Mouse (Mus musculus): ENCODE measurements at regions not wholly inside any gene's neighbourhood (a gene's known extent, or its start where the extent isn't known, plus 50 kb on each side); places are given as distances from the start of the nearest gene placed in this dataset.

DNA sequence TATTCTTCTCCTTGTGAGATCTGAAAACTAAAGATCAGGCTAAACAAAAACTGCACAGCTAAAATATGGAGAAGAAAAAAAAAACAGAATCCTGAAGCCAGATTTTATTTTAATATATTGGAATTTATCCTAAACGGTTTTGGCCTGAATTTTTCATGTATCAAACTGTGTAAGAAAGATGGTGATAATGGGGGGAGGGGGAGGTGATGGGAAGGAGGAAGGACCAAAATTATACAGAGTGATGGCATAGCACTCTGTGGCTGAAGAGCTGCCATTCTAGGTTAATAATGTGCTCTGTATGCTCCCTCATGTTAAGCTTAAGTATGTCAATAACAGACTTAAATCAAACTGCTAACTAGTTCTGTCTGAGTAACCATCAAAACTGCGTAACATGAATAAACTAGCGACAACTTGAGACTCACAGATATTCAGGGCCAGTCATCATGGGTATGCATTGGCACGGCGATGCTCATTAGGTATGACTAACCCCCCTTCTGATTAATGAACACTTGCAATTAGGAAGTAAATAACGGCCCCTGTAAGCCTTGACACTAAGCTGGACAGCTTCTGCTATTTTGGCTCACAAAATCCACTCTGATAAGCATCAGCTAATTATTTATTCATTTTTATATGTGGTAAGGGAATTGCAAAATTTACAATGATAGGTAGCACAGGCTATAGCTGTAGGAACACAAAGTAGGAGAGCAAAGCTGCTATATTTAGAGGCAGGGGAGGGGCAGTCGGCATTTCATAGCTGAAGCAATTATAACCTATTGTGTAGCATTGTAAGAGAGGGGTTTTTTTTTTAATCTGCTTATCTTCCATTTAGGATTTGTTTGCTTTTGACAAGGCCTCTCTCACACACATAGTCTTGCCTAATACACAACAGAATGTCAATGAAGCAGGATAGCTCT, 150.9 kb upstream of the Kirrel3 start:
- no peaks in the 10 kb centered on the region for H3K36me3 ChIP-seq
- no peak overlapping the region for H3K4me2 ChIP-seq (replicated peaks)
- WGBS = 79% methylated on average over 7 of the region's 7 CpGs
- H3K4me1 ChIP-seq = no peaks in the 10 kb centered on the region
- no peak overlapping the region for H3K9ac ChIP-seq
- H3K27ac ChIP-seq = no peak overlapping the region
- no peak overlapping the region for H3K4me3 ChIP-seq
- no peaks in the 10 kb centered on the region for H3K9me3 ChIP-seq
- ATAC-seq (ENCODE audit: low FRiP score, low read depth) = no peak
- no peaks in the 10 kb centered on the region for H3K27me3 ChIP-seq

DNA sequence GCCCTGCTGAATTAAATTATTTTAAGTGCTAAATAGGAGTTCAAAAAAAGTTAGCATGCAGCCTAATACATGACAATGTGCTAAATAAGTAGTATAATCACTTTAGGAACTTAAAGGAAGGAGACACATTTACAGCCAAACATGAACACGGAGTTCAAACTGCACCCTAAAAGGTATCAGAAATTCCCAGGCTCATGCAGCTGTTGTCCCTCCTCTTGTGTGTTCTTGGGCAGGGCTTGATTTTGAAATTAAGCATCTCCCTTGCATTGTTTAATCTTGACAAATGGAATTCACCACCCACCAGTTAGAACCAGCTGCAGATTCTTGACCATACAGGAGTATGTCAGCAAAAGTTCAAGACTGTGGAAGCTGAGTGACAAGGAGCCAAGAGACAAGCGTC, 137.3 kb upstream of the Kirrel3 start:
- WGBS = 80% methylated on average over 2 of the region's 2 CpGs
- ATAC-seq (ENCODE audit: low FRiP score, low read depth) = no peak
- no peak overlapping the region for H3K4me3 ChIP-seq
- H3K27ac ChIP-seq = no peak overlapping the region
- H3K4me2 ChIP-seq (replicated peaks) = no peak overlapping the region
- no peaks in the 10 kb centered on the region for H3K27me3 ChIP-seq
- no peak overlapping the region for H3K9ac ChIP-seq
- no peaks in the 10 kb centered on the region for H3K4me1 ChIP-seq
- H3K9me3 ChIP-seq = no peaks in the 10 kb centered on the region
- no peaks in the 10 kb centered on the region for H3K36me3 ChIP-seq

DNA sequence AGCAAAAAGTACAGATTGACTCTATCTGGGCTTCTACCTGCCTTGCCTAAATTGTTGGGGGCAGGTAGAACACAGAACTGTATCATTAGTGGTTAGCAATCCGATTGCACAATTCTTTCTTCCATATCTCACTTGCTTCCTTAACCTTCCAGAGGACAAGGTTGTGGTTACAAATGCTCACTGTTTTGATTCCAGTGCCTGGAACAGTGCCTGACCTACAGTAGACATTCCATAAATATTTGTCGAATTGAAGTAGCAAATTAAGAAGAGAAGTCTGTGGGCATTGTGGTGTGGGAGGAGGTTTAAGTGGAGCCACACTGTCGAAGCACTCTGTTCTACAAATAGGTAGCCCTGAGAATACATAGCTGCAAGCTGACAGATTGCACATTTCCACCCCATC, 135.7 kb upstream of the Kirrel3 start:
- Histone ChIP-seq H3K4me1 (no peaks in the 10 kb centered on the region), H3K9ac (no peak overlapping the region), H3K9me3 (no peaks in the 10 kb centered on the region), H3K27ac (no peak overlapping the region), H3K27me3 (no peaks in the 10 kb centered on the region), H3K4me3 (no peak overlapping the region), H3K4me2 (replicated peaks) (no peak overlapping the region), H3K36me3 (no peaks in the 10 kb centered on the region)
- no peak for ATAC-seq (ENCODE audit: low FRiP score, low read depth)
- WGBS = 81% methylated on average over 3 of the region's 3 CpGs

DNA sequence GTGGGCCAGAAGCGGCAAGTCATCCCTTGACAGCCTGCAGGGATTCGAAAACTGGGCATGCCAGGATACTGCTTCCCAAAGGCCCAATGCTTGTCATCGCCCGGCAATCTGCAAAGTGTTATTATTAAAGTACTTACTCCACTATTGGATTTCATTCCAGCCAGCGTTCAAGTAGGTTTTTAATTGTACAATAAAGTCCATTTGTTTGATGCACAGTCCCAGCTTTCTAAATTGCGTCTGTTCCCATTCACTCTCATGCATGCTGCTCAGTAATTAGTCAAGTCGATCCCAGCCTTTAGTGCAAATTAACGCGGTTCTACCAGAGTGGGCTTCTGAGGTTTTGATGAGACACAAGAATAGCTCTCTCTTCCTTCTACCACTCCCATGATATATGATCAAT, 131.9 kb upstream of the Kirrel3 start:
- no peak for ATAC-seq (ENCODE audit: low FRiP score, low read depth)
- Histone ChIP-seq H3K4me1 (no peaks in the 10 kb centered on the region), H3K4me3 (no peak overlapping the region), H3K9ac (no peak overlapping the region), H3K27me3 (no peaks in the 10 kb centered on the region), H3K27ac (no peak overlapping the region), H3K9me3 (no peaks in the 10 kb centered on the region), H3K4me2 (replicated peaks) (no peak overlapping the region), H3K36me3 (no peaks in the 10 kb centered on the region)
- WGBS = 53% methylated on average over 9 of the region's 9 CpGs

DNA sequence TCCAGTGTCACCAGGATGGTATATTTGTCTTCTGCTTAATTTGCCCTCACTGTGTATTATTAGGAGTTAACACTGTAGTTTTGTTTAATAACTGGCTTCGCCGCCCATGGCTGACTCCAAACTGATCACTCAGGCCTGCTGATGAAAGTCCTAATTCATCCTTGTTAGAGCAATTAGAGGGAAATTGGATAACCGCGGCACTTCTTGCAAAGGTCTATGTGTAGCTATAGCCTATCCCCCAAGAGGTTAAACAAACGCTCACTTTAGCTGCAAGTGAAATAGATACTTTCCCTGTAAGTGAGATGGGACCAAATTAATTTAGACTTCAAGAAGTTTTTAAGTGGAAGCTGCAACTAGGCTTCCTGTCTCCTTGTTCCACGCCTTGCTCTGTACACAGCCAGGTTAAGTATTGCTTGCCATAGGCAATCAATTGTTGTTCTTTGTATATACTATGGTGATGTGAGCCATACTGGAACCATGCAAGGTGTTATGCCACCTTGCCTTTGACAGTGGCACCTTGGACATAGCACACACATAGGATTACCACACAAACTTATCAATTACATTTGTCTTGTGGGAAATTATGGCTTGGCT, 130.9 kb upstream of the Kirrel3 start:
- Histone ChIP-seq H3K9me3 (no peaks in the 10 kb centered on the region), H3K9ac (no peak overlapping the region), H3K4me1 (no peaks in the 10 kb centered on the region), H3K4me2 (replicated peaks) (no peak overlapping the region), H3K36me3 (no peaks in the 10 kb centered on the region), H3K27me3 (no peaks in the 10 kb centered on the region), H3K4me3 (no peak overlapping the region), H3K27ac (no peak overlapping the region)
- no peak for ATAC-seq (ENCODE audit: low FRiP score, low read depth)
- WGBS = 80% methylated on average over 6 of the region's 6 CpGs

DNA sequence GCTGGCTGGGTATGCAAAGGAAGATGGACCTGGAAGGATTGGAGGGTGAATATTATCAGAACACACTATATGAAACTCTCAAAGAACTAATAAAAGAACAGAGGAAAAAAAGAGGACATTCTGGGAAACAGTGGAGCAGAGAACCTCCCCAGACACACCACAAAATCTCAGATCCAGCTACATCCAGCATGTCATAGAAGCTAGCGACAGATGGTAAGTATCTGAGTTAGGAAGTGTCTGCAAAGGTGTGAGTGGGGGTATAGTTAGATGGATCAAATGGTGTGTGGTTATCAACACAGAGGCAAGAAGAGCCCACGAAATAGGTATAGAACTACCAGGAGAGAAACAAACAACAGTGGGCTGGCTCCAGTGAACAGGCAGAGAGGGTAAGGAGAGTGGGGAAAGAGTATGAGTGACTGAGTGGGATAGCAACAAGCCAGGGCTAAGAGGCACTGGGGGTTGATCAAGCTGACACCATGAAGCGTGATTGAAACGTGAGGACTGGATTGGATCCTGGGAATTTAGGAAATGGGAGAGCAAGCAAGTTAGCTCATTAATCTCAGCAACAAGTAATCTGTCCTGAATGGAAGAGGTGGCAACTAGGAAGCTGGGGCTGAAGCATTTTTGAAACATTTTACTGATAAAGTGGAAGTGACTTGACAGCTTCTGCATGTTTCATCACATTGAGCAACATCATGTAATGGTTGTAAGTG, 114.9 kb upstream of the Kirrel3 start:
- WGBS = 75% methylated on average over 4 of the region's 4 CpGs
- H3K9ac ChIP-seq = no peak overlapping the region
- H3K4me3 ChIP-seq = no peak overlapping the region
- no peak overlapping the region for H3K27ac ChIP-seq
- ATAC-seq (ENCODE audit: low FRiP score, low read depth) = no peak
- no peaks in the 10 kb centered on the region for H3K4me1 ChIP-seq
- no peak overlapping the region for H3K4me2 ChIP-seq (replicated peaks)
- H3K9me3 ChIP-seq = no peaks in the 10 kb centered on the region
- no peaks in the 10 kb centered on the region for H3K36me3 ChIP-seq
- H3K27me3 ChIP-seq = no peaks in the 10 kb centered on the region

DNA sequence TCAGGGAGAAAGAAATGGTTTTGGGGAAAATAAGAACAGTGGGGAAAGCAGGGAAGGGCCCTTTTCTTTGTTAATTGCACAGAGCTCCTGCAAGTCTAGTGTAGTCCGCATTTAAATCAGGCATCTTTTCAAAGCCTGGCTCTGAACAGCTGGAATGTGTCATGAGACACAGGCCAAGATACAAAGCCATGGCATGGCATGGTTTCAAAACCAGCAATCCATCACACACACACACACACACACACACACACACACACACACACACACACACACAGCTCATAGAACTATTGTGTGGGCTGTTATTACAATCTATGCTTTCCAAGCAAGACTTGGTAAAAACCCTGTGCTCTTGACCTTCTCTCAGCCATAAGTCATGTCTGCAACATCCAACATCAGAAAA, 110.5 kb upstream of the Kirrel3 start:
- Histone ChIP-seq H3K4me3 (no peak overlapping the region), H3K9me3 (no peaks in the 10 kb centered on the region), H3K27ac (no peak overlapping the region), H3K36me3 (no peaks in the 10 kb centered on the region), H3K4me1 (no peaks in the 10 kb centered on the region), H3K27me3 (no peaks in the 10 kb centered on the region), H3K9ac (no peak overlapping the region), H3K4me2 (replicated peaks) (no peak overlapping the region)
- 82% methylated on average over 1 of the region's 1 CpGs for WGBS
- no peak for ATAC-seq (ENCODE audit: low FRiP score, low read depth)

DNA sequence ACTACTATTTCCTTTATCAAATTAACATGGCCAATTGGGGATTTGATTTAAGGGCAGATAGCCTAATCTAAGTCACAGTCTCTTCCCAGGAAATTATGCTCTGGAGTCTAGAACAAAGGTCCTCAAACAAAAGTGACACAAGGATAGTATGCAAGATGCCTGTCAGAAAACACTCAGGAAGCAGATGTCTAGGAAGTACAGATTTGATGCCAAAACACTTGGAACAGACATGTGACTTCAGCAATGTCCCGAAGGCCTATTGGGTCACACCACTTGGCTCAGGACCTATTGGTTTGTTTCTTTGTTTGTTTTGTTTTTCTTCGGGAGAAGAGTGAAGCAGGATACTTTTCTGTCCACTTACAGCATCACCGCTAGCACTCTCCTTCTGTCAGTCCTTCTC, 105.7 kb upstream of the Kirrel3 start:
- Histone ChIP-seq H3K9ac (no peak overlapping the region), H3K27me3 (no peaks in the 10 kb centered on the region), H3K4me2 (replicated peaks) (no peak overlapping the region), H3K27ac (no peak overlapping the region), H3K4me1 (no peaks in the 10 kb centered on the region), H3K36me3 (no peaks in the 10 kb centered on the region), H3K9me3 (no peaks in the 10 kb centered on the region), H3K4me3 (no peak overlapping the region)
- whole genome bisulfite sequencing = 90% methylated on average over 3 of the region's 3 CpGs
- no peak for ATAC-seq (ENCODE audit: low FRiP score, low read depth)

DNA sequence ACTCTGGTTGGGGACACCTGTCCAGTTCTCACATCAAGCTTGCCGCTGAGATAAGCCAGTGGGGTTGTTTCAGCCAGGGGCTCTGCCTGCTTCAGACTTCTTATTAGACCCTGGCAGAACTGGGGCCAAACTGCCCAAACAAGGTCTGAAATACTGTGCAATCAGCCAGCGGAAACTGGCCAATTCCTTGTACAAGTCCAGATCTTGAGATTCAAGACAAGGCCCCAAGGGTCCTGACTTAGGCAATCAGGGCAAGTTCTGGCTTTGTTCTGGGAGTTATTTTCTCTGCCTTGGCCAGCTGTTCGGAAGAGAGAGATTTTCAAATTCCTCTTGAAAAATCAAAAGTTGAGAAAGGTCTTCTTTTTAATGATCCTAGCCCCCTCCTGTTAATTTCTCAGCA, 104.1 kb upstream of the Kirrel3 start:
- no peaks in the 10 kb centered on the region for H3K4me1 ChIP-seq
- 80% methylated on average over 3 of the region's 3 CpGs for WGBS
- ATAC-seq (ENCODE audit: low FRiP score, low read depth) = no peak
- H3K4me3 ChIP-seq = no peak overlapping the region
- no peak overlapping the region for H3K27ac ChIP-seq
- H3K9me3 ChIP-seq = no peaks in the 10 kb centered on the region
- no peak overlapping the region for H3K9ac ChIP-seq
- H3K27me3 ChIP-seq = no peaks in the 10 kb centered on the region
- no peak overlapping the region for H3K4me2 ChIP-seq (replicated peaks)
- no peaks in the 10 kb centered on the region for H3K36me3 ChIP-seq

DNA sequence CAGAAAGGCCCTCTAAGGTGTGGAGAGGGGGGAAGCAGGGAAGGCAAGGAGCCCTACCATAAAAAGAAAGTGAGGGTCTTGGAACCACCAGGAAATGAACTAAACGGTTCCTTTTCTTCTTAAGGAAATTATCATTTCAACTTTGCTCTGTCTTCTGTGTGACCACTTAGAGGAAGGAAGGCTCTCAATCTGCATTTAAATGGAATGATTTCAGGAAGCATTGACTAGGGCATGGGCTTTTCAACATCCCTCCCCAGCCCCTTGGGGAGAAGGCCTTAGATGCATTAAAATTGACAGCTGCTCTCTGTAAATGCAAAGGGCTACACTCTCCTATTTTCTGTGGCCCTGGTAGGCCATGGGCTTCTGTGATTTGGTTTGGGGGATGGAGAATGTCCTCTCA, 103.5 kb upstream of the Kirrel3 start:
- no peak overlapping the region for H3K4me3 ChIP-seq
- H3K27ac ChIP-seq = no peak overlapping the region
- H3K9me3 ChIP-seq = no peaks in the 10 kb centered on the region
- 48% methylated on average over 1 of the region's 1 CpGs for WGBS
- H3K9ac ChIP-seq = no peak overlapping the region
- no peak for ATAC-seq (ENCODE audit: low FRiP score, low read depth)
- H3K4me1 ChIP-seq = no peaks in the 10 kb centered on the region
- H3K36me3 ChIP-seq = no peaks in the 10 kb centered on the region
- no peaks in the 10 kb centered on the region for H3K27me3 ChIP-seq
- no peak overlapping the region for H3K4me2 ChIP-seq (replicated peaks)

DNA sequence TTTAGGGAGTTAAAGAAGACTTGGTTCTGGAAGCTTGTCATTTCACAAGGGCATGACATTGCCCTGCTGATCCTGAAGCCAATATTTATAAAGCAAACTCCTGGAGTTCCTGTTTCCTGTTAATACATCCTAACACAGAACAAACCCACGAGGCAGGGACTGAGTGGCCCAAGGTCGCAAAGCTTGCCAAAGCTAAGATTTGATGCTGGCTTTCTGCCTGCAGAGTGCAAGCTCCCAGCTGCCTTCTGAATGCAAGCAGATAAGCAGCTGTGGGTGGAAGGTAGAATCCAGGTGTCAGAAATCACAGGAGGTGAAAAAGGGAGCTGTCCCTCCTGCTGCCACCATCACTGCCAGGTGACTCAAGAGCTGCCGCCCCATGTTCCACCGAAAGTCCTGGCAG, 99.6 kb upstream of the Kirrel3 start:
- Histone ChIP-seq H3K9me3 (no peaks in the 10 kb centered on the region), H3K27ac (no peak overlapping the region), H3K9ac (no peak overlapping the region), H3K27me3 (no peaks in the 10 kb centered on the region), H3K4me3 (no peak overlapping the region), H3K4me2 (replicated peaks) (no peak overlapping the region), H3K36me3 (no peaks in the 10 kb centered on the region), H3K4me1 (no peaks in the 10 kb centered on the region)
- 64% methylated on average over 4 of the region's 4 CpGs for WGBS
- ATAC-seq (ENCODE audit: low FRiP score, low read depth) = no peak

DNA sequence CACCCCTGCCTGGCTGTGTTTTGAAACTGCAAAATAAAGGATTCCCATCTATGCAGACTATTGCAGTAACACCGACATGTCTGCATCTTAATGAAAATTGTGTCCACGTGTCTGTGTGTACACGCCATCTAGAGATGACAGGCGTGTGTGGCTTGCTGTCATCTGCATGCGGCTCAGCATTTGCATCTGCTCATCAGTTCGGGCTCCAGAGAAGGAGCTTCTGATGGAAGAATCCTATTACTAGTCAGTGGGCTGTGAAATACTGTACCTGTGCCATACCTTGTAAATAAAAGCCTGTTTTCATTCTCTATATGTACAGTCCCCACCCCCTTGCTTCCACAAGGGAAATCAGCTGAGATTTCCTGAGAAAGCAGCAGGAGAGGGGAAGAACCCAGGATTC, 92.7 kb upstream of the Kirrel3 start:
- ATAC-seq (ENCODE audit: low FRiP score, low read depth) = no peak
- WGBS = 79% methylated on average over 6 of the region's 6 CpGs

More for the DNA sequence above, 92.7 kb upstream of the Kirrel3 start:
- Histone ChIP-seq H3K4me3 (no peak overlapping the region), H3K27ac (no peak overlapping the region), H3K36me3 (no peaks in the 10 kb centered on the region), H3K27me3 (0 out of 2 replicates have a peak, but pooled peaks cover 2% of the 10 kb centered on the region), H3K9me3 (no peaks in the 10 kb centered on the region), H3K4me1 (peaks cover 12% of the 10 kb centered on the region), H3K9ac (no peak overlapping the region), H3K4me2 (replicated peaks) (no peak overlapping the region)
